ENCODE assay signal across 34 mouse cellular contexts in genomic region chr1:76148963-76149362, GRCm38 (mm10).
"Had no signal": no experiment of that assay in that cellular context is flagged by ENCODE, and none has a peak within 500 bp of the region (broad histone marks: within the 10 kb centered on the region; RNA-seq: fewer than 3 reads in every experiment).

No protein-coding gene starts in this region.

- H3K27ac ChIP-seq: heart, embryonic 13.5 days; heart, embryonic 15.5 days; hindbrain, embryonic 10.5 days; hindbrain, embryonic 12.5 days; hindbrain, embryonic 13.5 days; hindbrain, embryonic 14.5 days; hindbrain, embryonic 15.5 days; hindbrain, postnatal 0 days; intestine, embryonic 15.5 days; kidney, embryonic 15.5 days; kidney, postnatal 0 days; layer of hippocampus, adult 2 months; left cerebral cortex, adult 2 months had no signal

- H3K36me3 ChIP-seq: heart, embryonic 12.5 days; heart, embryonic 13.5 days; heart, embryonic 15.5 days; hindbrain, embryonic 10.5 days; hindbrain, embryonic 12.5 days; hindbrain, embryonic 13.5 days; hindbrain, embryonic 15.5 days; intestine, embryonic 15.5 days; kidney, embryonic 15.5 days had no signal

- ATAC-seq: hindbrain, embryonic 16.5 days; hindbrain, postnatal 0 days; inflammation-experienced regulatory T-cells, adult 6 months; intestine, embryonic 15.5 days; intestine, embryonic 16.5 days; intestine, postnatal 0 days had no signal

- H3K4me3 ChIP-seq: heart, embryonic 12.5 days; heart, embryonic 13.5 days; heart, embryonic 15.5 days; hindbrain, embryonic 10.5 days; hindbrain, embryonic 12.5 days; hindbrain, embryonic 13.5 days; hindbrain, embryonic 15.5 days; intestine, embryonic 15.5 days; kidney, embryonic 15.5 days; layer of hippocampus, adult 2 months; left cerebral cortex, adult 2 months had no signal

- H3K4me2 ChIP-seq: heart, embryonic 12.5 days; heart, embryonic 13.5 days; heart, embryonic 15.5 days; hindbrain, embryonic 12.5 days; hindbrain, embryonic 13.5 days; hindbrain, embryonic 14.5 days; hindbrain, embryonic 15.5 days; intestine, embryonic 15.5 days; kidney, embryonic 15.5 days had no signal

- H3K27me3 ChIP-seq: heart, embryonic 12.5 days; heart, embryonic 13.5 days; heart, embryonic 15.5 days; hindbrain, embryonic 12.5 days; hindbrain, embryonic 13.5 days; hindbrain, embryonic 15.5 days; intestine, embryonic 15.5 days; kidney, embryonic 15.5 days had no signal

- DNase-seq: heart, postnatal 10 days; heart, postnatal 14 days; heart, postnatal 36 days; heart, postnatal 4 days; kidney, adult 11 months; kidney, adult 18-20 months; kidney, adult 2 months; kidney, adult 8-10 months; kidney, adult 9 months; kidney, postnatal 10 days; kidney, postnatal 14 days; kidney, postnatal 25 days; kidney, postnatal 36 days; kidney, postnatal 4 days; layer of hippocampus, adult 9-11 months; layer of hippocampus, postnatal 36 days had no signal

- H3K4me1 ChIP-seq: heart, embryonic 12.5 days; heart, embryonic 13.5 days; heart, embryonic 15.5 days; hindbrain, embryonic 10.5 days; hindbrain, embryonic 12.5 days; hindbrain, embryonic 13.5 days; hindbrain, embryonic 15.5 days; intestine, embryonic 15.5 days; kidney, embryonic 15.5 days had no signal

- H3K9me3 ChIP-seq: heart, embryonic 13.5 days; heart, embryonic 15.5 days; hindbrain, embryonic 10.5 days; hindbrain, embryonic 12.5 days; hindbrain, embryonic 13.5 days; hindbrain, embryonic 15.5 days; intestine, embryonic 15.5 days; kidney, embryonic 15.5 days had no signal

- H3K9ac ChIP-seq: heart, embryonic 12.5 days; heart, embryonic 13.5 days; heart, embryonic 15.5 days; hindbrain, embryonic 12.5 days; hindbrain, embryonic 13.5 days; hindbrain, embryonic 14.5 days; hindbrain, embryonic 15.5 days; intestine, embryonic 15.5 days; kidney, embryonic 15.5 days had no signal
